Mouse (Mus musculus): ENCODE results near the gene Kdr. TPM values are rescaled to one million over a fixed set of nuclear protein-coding genes. Genes with fewer than 3 reads are reported as not detected.

The Kdr gene
- polyA plus RNA-seq, 1 experiment from 2014 or later = 28.9 TPM

- Histone ChIP-seq H3K9me3 (ENCODE audit: control insufficient read depth, low read length) (no peaks in the 10 kb centered on the region), H3K27me3 (ENCODE audit: control insufficient read depth, insufficient read depth, low read length) (no peaks in the 10 kb centered on the region), H3K4me1 (ENCODE audit: control insufficient read depth, insufficient read depth, low read length) (no peaks in the 10 kb centered on the region), H3K4me2 (ENCODE audit: low read depth) (no peak overlapping the region), H3K9ac (ENCODE audit: low read length) (no peak overlapping the region), H3K4me3 (ENCODE audit: low read depth, low read length) (no peak overlapping the region), H3K27ac (ENCODE audit: low read depth, low read length) (no peak overlapping the region), H3K36me3 (ENCODE audit: control insufficient read depth, insufficient read depth, low read length) (no peaks in the 10 kb centered on the region)
- ATAC-seq (ENCODE audit: insufficient read depth, low FRiP score, low TSS enrichment) = no peak
- WGBS = 84% methylated on average over 4 of the region's 4 CpGs
- no peak for DNase-seq (ENCODE audit: low spot score)
These were observed 61.0 kb downstream of the Kdr start for GRCm38 (mm10) chr5:75917231-75917630.

GRCm38 (mm10) chr5:75906102-75906501 lies 72.2 kb downstream of the Kdr start:
- Histone ChIP-seq H3K4me3 (ENCODE audit: low read depth, low read length) (no peak overlapping the region), H3K9me3 (ENCODE audit: control insufficient read depth, low read length) (no peaks in the 10 kb centered on the region), H3K4me2 (ENCODE audit: low read depth) (no peak overlapping the region), H3K9ac (ENCODE audit: low read length) (no peak overlapping the region), H3K36me3 (ENCODE audit: control insufficient read depth, insufficient read depth, low read length) (no peaks in the 10 kb centered on the region), H3K27ac (ENCODE audit: low read depth, low read length) (no peak overlapping the region), H3K27me3 (ENCODE audit: control insufficient read depth, insufficient read depth, low read length) (no peaks in the 10 kb centered on the region), H3K4me1 (ENCODE audit: control insufficient read depth, insufficient read depth, low read length) (no peaks in the 10 kb centered on the region)
- ATAC-seq (ENCODE audit: insufficient read depth, low FRiP score, low TSS enrichment) (no peak), DNase-seq (ENCODE audit: low spot score) (no peak)
- WGBS = 51% methylated on average over 4 of the region's 4 CpGs

- no peaks in the 10 kb centered on the region for H3K9me3 ChIP-seq (ENCODE audit: control insufficient read depth, low read length)
- no peak for ATAC-seq (ENCODE audit: insufficient read depth, low FRiP score, low TSS enrichment)
- H3K4me3 ChIP-seq (ENCODE audit: low read depth, low read length) = no peak overlapping the region
- no peak overlapping the region for H3K4me2 ChIP-seq (ENCODE audit: low read depth)
- H3K36me3 ChIP-seq (ENCODE audit: control insufficient read depth, insufficient read depth, low read length) = no peaks in the 10 kb centered on the region
- H3K4me1 ChIP-seq (ENCODE audit: control insufficient read depth, insufficient read depth, low read length) = 0 out of 2 replicates have a peak, but pooled peaks cover 3% of the 10 kb centered on the region
- no peak overlapping the region for H3K27ac ChIP-seq (ENCODE audit: low read depth, low read length)
- no peaks in the 10 kb centered on the region for H3K27me3 ChIP-seq (ENCODE audit: control insufficient read depth, insufficient read depth, low read length)
- no peak for DNase-seq (ENCODE audit: low spot score)
- H3K9ac ChIP-seq (ENCODE audit: low read length) = no peak overlapping the region
- WGBS = 66% methylated on average over 16 of the region's 16 CpGs
These were observed 77.9 kb downstream of the Kdr start for GRCm38 (mm10) chr5:75900231-75900920.

GRCm38 (mm10) chr5:75895351-75895750 lies 82.9 kb downstream of the Kdr start:
- no peak overlapping the region for H3K4me3 ChIP-seq (ENCODE audit: low read depth, low read length)
- no peak for ATAC-seq (ENCODE audit: insufficient read depth, low FRiP score, low TSS enrichment)
- no peak overlapping the region for H3K4me2 ChIP-seq (ENCODE audit: low read depth)
- H3K4me1 ChIP-seq (ENCODE audit: control insufficient read depth, insufficient read depth, low read length) = 0 out of 2 replicates have a peak, but pooled peaks cover 3% of the 10 kb centered on the region
- 89% methylated on average over 3 of the region's 3 CpGs for WGBS
- H3K9me3 ChIP-seq (ENCODE audit: control insufficient read depth, low read length) = no peaks in the 10 kb centered on the region
- H3K27me3 ChIP-seq (ENCODE audit: control insufficient read depth, insufficient read depth, low read length) = no peaks in the 10 kb centered on the region
- DNase-seq (ENCODE audit: low spot score) = no peak
- H3K27ac ChIP-seq (ENCODE audit: low read depth, low read length) = no peak overlapping the region
- H3K36me3 ChIP-seq (ENCODE audit: control insufficient read depth, insufficient read depth, low read length) = no peaks in the 10 kb centered on the region
- no peak overlapping the region for H3K9ac ChIP-seq (ENCODE audit: low read length)

GRCm38 (mm10) chr5:75892956-75893471 lies 85.2 kb downstream of the Kdr start:
- 74% methylated on average over 6 of the region's 6 CpGs for WGBS
- no peaks in the 10 kb centered on the region for H3K27me3 ChIP-seq (ENCODE audit: control insufficient read depth, insufficient read depth, low read length)
- no peak overlapping the region for H3K4me2 ChIP-seq (ENCODE audit: low read depth)
- no peak for ATAC-seq (ENCODE audit: insufficient read depth, low FRiP score, low TSS enrichment)
- H3K4me1 ChIP-seq (ENCODE audit: control insufficient read depth, insufficient read depth, low read length) = no peaks in the 10 kb centered on the region
- no peak overlapping the region for H3K27ac ChIP-seq (ENCODE audit: low read depth, low read length)
- H3K36me3 ChIP-seq (ENCODE audit: control insufficient read depth, insufficient read depth, low read length) = no peaks in the 10 kb centered on the region
- DNase-seq (ENCODE audit: low spot score) = no peak
- no peak overlapping the region for H3K9ac ChIP-seq (ENCODE audit: low read length)
- no peaks in the 10 kb centered on the region for H3K9me3 ChIP-seq (ENCODE audit: control insufficient read depth, low read length)
- H3K4me3 ChIP-seq (ENCODE audit: low read depth, low read length) = no peak overlapping the region

Small RNA genes lying within 50 kb of the gene (microRNA-seq; reads per million reads assigned to microRNA genes)
- not detected for gene Gm25374

Other genes with a start within 250 kb of the Kdr start
- gene Srd5a3, start 161.8 kb upstream of the Kdr start, polyA plus RNA-seq (2014; fragmentation: Nextera tagmentation; extraction: Ambion mirVana) = 17.7 and 19.8 TPM in 2 replicates
- 88.0 and 101 TPM in 2 replicates for gene Tmem165, start 205.4 kb upstream of the Kdr start, polyA plus RNA-seq (2014; fragmentation: Nextera tagmentation; extraction: Ambion mirVana)